Mouse (Mus musculus) forebrain, postnatal 0 days (tissue): ENCODE measurements around the gene Lpp. TPM values are rescaled to one million over a fixed set of nuclear protein-coding genes. Genes with fewer than 3 reads are reported as not detected.
A peak's percentile ranks its signal among the peaks of the same experiment; 100 is the strongest.

Source experiments
- ATAC-seq: fragments of 200-750 bp; cut with Nextera tagmentation; 2 replicates; pipeline ENCODE4 v1.8.0; 2017; ENCODE audit warnings: mild to moderate bottlenecking, moderate library complexity
- DNase-seq: peaks from one replicate; pipeline ENCODE4 v3.0.0-alpha.2; 2015
- H3K27ac ChIP-seq: fragments of 300-500 bp; sonication (generic); 2 replicates; pipeline ENCODE4 v1.5.1; 2014; ENCODE audit warnings: low read depth, mild to moderate bottlenecking, antibody characterized with exemption, low read length, moderate library complexity, mixed read lengths
- H3K27me3 ChIP-seq: fragments of 300-500 bp; sonication (generic); 2 replicates; pipeline ENCODE4 v1.6.1; 2014; ENCODE audit warnings: mild to moderate bottlenecking, low read length, mixed read lengths; ENCODE audit not compliant: insufficient read depth
- H3K36me3 ChIP-seq: fragments of 300-500 bp; sonication (generic); 2 replicates; pipeline ENCODE4 v1.6.1; 2014; ENCODE audit warnings: mild to moderate bottlenecking, moderate library complexity; ENCODE audit not compliant: insufficient read depth
- H3K4me1 ChIP-seq: fragments of 300-500 bp; sonication (generic); 2 replicates; pipeline ENCODE4 v1.6.1; 2014; ENCODE audit warnings: antibody characterized with exemption; ENCODE audit not compliant: insufficient read depth
- H3K4me2 ChIP-seq: fragments of 300-500 bp; sonication (generic); 2 replicates; pipeline ENCODE4 v1.6.1; 2014; ENCODE audit warnings: low read depth, mild to moderate bottlenecking, moderate library complexity
- H3K4me3 ChIP-seq: fragments of 300-500 bp; sonication (generic); 2 replicates; pipeline ENCODE4 v1.5.1; 2014; ENCODE audit warnings: low read depth, low read length, mixed read lengths
- H3K9ac ChIP-seq: fragments of 300-500 bp; sonication (generic); 2 replicates; pipeline ENCODE4 v1.6.1; 2014; ENCODE audit warnings: mild to moderate bottlenecking
- H3K9me3 ChIP-seq: fragments of 300-500 bp; sonication (generic); 2 replicates; pipeline ENCODE4 v1.6.1; 2016; ENCODE audit warnings: low read length
- CTCF ChIP-seq: sonication (generic); IDR thresholded peaks from 2 replicates; pipeline ENCODE4 v1.5.1; 2016; ENCODE audit warnings: antibody characterized with exemption, control low read depth, low read depth
- WGBS: fragments of 180-500 bp; shearing (Covaris S2); extraction: QIAGEN DNeasy Blood & Tissue Kit; methylation state at CpG from one replicate; pipeline ENCODE4 v1.1.7; 2014; 5-methylcytosine and 5-hydroxymethylcytosine counted together
- polyA plus RNA-seq: library from polyadenylated mRNA; unstranded; fragments of >200 nt; fragmentation: Nextera tagmentation; extraction: Ambion mirVana; gene quantifications from 2 replicates; pipeline ENCODE4 v1.2.1, GENCODE M21; 2015
- total RNA-seq: library from RNA; depleted of rRNA; stranded (reverse); fragments of >200 nt; gene quantifications from 2 replicates; pipeline ENCODE4 v1.2.3, GENCODE M21; 2014

Lpp gene
- total and polyA plus RNA-seq, 2 experiments from 2014 or later, result 6.2 to 9.4 TPM

DNA sequence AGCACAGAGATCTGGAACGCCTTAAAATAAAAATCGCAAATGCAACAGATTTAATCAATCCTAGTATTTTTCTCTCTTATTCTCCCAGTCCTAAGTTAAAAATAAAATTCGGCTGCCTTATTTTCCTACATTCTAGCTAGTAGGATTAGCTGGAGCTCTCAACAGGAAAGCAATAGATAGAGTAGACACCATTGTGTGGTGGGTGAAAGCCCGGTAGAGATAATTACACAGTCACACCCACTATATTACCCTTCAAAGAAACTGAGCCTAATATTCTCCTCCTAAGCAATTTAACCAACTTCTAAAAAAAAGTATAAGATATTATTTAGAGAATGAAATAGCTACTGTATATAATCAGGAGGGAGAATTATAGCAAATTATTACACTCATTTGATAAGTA is 330.3 kb downstream of the Lpp start:
- Histone ChIP-seq H3K27me3 (no peaks in the 10 kb centered on the region), H3K9me3 (no peaks in the 10 kb centered on the region), H3K9ac (no peak overlapping the region), H3K36me3 (no peaks in the 10 kb centered on the region), H3K27ac (no peak overlapping the region), H3K4me2 (no peak overlapping the region), H3K4me3 (no peak overlapping the region), H3K4me1 (no peaks in the 10 kb centered on the region)
- 43% methylated on average over 4 of the region's 4 CpGs for WGBS
- no peak for ATAC-seq
- DNase-seq, result no peak
- TF ChIP-seq CTCF, result no peak

DNA sequence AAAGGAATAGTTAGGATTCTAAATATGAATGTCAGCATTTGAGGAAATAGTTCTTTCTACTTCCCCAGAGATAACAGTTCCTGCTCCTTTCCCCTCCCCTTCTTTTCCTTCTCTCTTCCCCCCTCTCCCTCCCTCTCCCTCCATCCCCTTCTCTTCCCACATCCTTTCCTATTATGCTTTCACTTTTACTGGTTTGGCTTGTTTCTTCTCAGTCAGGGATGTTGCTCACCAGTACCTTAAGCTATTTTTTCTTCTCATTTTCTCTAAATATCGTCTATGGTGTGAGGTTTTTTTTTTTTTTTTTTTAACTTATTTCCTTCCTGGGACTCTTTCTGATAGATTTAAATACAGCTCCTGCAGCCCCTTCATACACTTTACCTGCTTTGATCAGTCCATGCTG is 339.4 kb downstream of the Lpp start:
- no peak overlapping the region for H3K4me2 ChIP-seq
- H3K36me3 ChIP-seq, result no peaks in the 10 kb centered on the region
- H3K9ac ChIP-seq, result no peak overlapping the region
- no peak overlapping the region for H3K4me3 ChIP-seq
- no peaks in the 10 kb centered on the region for H3K4me1 ChIP-seq
- 76% methylated on average over 1 of the region's 1 CpGs for WGBS
- no peaks in the 10 kb centered on the region for H3K9me3 ChIP-seq
- no peak for TF ChIP-seq CTCF
- H3K27me3 ChIP-seq, result no peaks in the 10 kb centered on the region
- no peak overlapping the region for H3K27ac ChIP-seq
- ATAC-seq (no peak), DNase-seq (no peak)

DNA sequence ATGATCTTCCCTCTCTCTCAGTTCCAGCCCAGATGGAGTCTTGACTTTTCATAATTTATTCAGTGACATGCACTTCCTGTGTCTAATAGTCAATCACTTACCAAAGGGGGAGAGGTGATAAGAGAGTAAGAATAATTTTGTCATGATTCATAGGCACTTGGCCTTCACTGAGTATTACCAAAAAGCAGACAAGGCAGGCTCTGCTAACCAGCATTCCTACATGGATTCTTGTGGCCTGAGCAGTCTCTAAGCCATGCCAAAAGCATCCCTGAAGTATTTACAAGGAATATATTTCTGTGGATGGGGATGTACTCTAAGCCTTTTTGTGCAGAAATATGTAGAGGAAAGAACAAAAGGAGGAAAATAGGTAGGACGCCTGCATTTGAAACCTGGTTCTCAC is 340.0 kb downstream of the Lpp start:
- TF ChIP-seq CTCF, result no peak
- Histone ChIP-seq H3K4me3 (no peak overlapping the region), H3K27me3 (no peaks in the 10 kb centered on the region), H3K36me3 (no peaks in the 10 kb centered on the region), H3K4me2 (no peak overlapping the region), H3K4me1 (no peaks in the 10 kb centered on the region), H3K9me3 (no peaks in the 10 kb centered on the region), H3K9ac (no peak overlapping the region), H3K27ac (no peak overlapping the region)
- WGBS, result 88% methylated on average over 1 of the region's 1 CpGs
- ATAC-seq, result no peak
- DNase-seq, result no peak

DNA sequence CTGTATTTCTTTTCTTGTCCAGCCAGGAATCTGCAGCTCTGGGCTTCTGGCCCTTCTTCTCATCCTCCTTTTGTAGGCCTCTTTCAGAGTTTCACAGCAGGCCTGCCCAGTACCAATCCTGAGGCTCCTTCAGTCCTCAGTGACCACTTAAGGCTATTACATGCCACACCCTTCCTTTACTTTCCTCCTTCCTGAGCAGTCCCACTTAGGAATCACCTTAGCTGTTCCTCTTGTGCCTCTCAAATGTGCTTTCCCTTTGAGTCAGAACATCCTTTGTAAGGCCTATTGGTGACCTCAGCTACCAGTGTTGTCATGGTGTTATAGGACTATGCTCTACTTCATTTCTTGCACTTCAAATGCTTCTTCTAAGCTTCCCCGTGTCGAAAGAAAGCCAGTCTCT is 342.4 kb downstream of the Lpp start:
- TF ChIP-seq CTCF, result no peak
- 83% methylated on average over 2 of the region's 2 CpGs for WGBS
- Histone ChIP-seq H3K27ac (no peak overlapping the region), H3K4me1 (no peaks in the 10 kb centered on the region), H3K4me2 (no peak overlapping the region), H3K27me3 (no peaks in the 10 kb centered on the region), H3K9ac (no peak overlapping the region), H3K9me3 (no peaks in the 10 kb centered on the region), H3K4me3 (no peak overlapping the region), H3K36me3 (no peaks in the 10 kb centered on the region)
- DNase-seq (no peak), ATAC-seq (no peak)

DNA sequence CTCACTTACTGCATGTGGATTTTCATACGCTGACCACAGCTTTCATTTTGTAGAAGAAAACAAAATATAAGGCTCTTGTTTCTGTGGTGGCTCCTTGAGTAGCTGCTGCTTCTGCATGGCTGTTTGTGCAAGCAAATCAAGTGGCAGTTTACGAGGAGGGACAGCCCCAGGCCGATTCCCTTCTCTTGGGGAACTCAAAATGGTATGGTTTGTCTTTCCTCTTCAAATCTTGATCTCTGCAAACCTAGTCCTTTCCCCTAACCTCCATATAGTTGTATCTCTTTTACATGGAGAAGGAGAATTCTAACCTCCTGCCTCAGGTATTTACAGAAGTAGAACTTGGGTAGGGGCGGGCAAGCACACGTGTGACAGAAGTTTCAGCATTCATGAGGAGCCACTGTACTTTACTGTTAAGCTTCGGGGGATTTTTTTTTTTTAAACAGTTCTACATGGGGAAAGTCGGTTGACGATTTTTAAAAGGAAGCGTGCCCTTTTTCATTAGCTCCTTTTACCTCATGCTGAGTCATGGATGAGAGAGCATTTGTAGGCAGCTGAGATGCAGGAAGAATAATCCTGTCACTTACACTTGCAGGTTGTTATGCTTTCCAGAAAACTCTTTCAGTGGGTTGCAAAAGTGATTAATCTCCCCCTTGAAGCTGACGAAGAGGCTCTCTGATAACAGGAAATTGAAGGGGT is 344.2 kb downstream of the Lpp start:
- H3K9ac ChIP-seq, result no peak overlapping the region
- WGBS, result 40% methylated on average over 10 of the region's 10 CpGs
- no peaks in the 10 kb centered on the region for H3K27me3 ChIP-seq
- H3K4me1 ChIP-seq, result no peaks in the 10 kb centered on the region
- no peak overlapping the region for H3K4me2 ChIP-seq
- DNase-seq (no peak), ATAC-seq (no peak)
- no peaks in the 10 kb centered on the region for H3K9me3 ChIP-seq
- no peak overlapping the region for H3K27ac ChIP-seq
- no peak overlapping the region for H3K4me3 ChIP-seq
- TF ChIP-seq CTCF, result no peak
- no peaks in the 10 kb centered on the region for H3K36me3 ChIP-seq

DNA sequence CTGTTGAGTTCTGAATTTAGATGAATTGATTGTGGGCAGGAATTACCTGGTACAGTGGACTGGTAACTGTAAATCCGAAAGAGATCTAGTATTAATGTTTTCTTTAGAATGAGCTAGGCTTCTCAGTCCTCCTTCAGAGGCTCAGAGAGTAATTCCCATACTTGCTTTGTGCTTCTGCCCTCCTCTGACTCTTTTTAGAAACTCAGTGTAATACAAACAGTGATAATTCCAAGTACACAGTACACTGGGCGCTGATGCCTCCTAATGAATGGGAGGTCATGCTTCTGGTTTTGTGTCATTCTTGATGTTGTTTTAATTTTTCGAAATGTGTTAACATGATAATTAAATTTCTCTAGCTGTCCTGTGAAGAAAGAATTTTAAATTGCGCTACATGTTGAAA is 347.4 kb downstream of the Lpp start:
- peak; percentile 14 for DNase-seq
- ATAC-seq, result no peak
- H3K4me3 ChIP-seq, result no peak overlapping the region

DNA sequence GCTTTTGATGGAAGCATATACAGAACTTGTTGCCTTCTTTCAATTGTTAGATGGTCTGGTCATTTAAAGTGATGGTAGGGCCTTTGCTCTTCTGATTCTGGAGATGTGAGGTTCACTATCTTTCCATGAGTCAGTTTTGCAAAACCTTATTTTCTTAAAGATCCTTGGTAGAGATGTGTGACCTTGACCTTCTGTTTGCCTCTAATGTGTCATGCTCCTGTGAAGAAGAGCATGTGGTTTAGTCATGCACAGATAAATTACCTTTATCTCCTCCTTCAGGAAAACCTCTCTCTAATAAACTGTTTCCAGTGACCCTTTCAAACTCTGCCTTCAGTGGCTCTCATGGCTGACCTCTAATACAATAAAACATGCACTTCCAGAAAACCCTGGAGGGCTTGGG is 356.5 kb downstream of the Lpp start:
- no peak for ATAC-seq
- no peak for DNase-seq
- H3K4me1 ChIP-seq, result no peaks in the 10 kb centered on the region
- H3K27ac ChIP-seq, result no peak overlapping the region
- H3K9ac ChIP-seq, result no peak overlapping the region
- no peak overlapping the region for H3K4me3 ChIP-seq
- no peaks in the 10 kb centered on the region for H3K36me3 ChIP-seq
- TF ChIP-seq CTCF, result no peak
- H3K9me3 ChIP-seq, result no peaks in the 10 kb centered on the region
- H3K27me3 ChIP-seq, result no peaks in the 10 kb centered on the region
- H3K4me2 ChIP-seq, result no peak overlapping the region

More for the DNA sequence above, 347.4 kb downstream of the Lpp start:
- Histone ChIP-seq H3K4me1 (no peaks in the 10 kb centered on the region), H3K27me3 (no peaks in the 10 kb centered on the region), H3K36me3 (no peaks in the 10 kb centered on the region), H3K27ac (no peak overlapping the region), H3K4me2 (no peak overlapping the region), H3K9ac (no peak overlapping the region), H3K9me3 (no peaks in the 10 kb centered on the region)
- peak; percentile 36 for TF ChIP-seq CTCF
- WGBS, result 75% methylated on average over 4 of the region's 4 CpGs
